Mouse (Mus musculus) limb, embryonic 13.5 days (tissue): ENCODE measurements around the gene Kif26b. TPM values are rescaled to one million over a fixed set of nuclear protein-coding genes. Genes with fewer than 3 reads are reported as not detected.

ENCODE experiments used
- ATAC-seq: fragments of 200-750 bp; cut with Nextera tagmentation; 2 replicates; pipeline ENCODE4 v1.8.0; 2017; ENCODE audit warnings: low read depth, moderate number of reproducible peaks, moderate TSS enrichment; ENCODE audit not compliant: low FRiP score
- H3K27ac ChIP-seq: fragments of 300-500 bp; sonication (generic); 2 replicates; pipeline ENCODE4 v1.5.1; 2015; ENCODE audit warnings: inconsistent platforms, mild to moderate bottlenecking, moderate library complexity
- H3K27me3 ChIP-seq: fragments of 300-500 bp; sonication (generic); 2 replicates; pipeline ENCODE4 v1.6.1; 2015; ENCODE audit warnings: mild to moderate bottlenecking, inconsistent platforms
- H3K36me3 ChIP-seq: fragments of 300-500 bp; sonication (generic); 2 replicates; pipeline ENCODE4 v1.6.1; 2015; ENCODE audit warnings: inconsistent platforms, mild to moderate bottlenecking, moderate library complexity
- H3K4me1 ChIP-seq: fragments of 300-500 bp; sonication (generic); 2 replicates; pipeline ENCODE4 v1.6.1; 2015; ENCODE audit warnings: inconsistent platforms
- H3K4me2 ChIP-seq: fragments of 300-500 bp; sonication (generic); replicated peaks from 2 replicates; pipeline ENCODE4 v1.6.1; 2015; ENCODE audit warnings: inconsistent platforms, mild to moderate bottlenecking, moderate library complexity
- H3K4me3 ChIP-seq: fragments of 300-500 bp; sonication (generic); 2 replicates; pipeline ENCODE4 v1.5.1; 2015; ENCODE audit warnings: moderate library complexity, mild to moderate bottlenecking, inconsistent platforms
- H3K9ac ChIP-seq: fragments of 300-500 bp; sonication (generic); 2 replicates; pipeline ENCODE4 v1.6.1; 2015; ENCODE audit warnings: mild to moderate bottlenecking, inconsistent platforms
- H3K9me3 ChIP-seq: fragments of 300-500 bp; sonication (generic); 2 replicates; pipeline ENCODE4 v1.6.1; 2016; ENCODE audit warnings: inconsistent platforms
- WGBS: fragments of 180-500 bp; shearing (Covaris S2); methylation state at CpG from one replicate; pipeline ENCODE4 v1.1.7; 2015; 5-methylcytosine and 5-hydroxymethylcytosine counted together
- polyA plus RNA-seq: library from polyadenylated mRNA; unstranded; fragments of >200 nt; fragmentation: Nextera tagmentation; extraction: Ambion mirVana; gene quantifications from 2 replicates; pipeline ENCODE4 v1.2.1, GENCODE M21; 2015

The Kif26b gene
- polyA plus RNA-seq, 1 experiment from 2014 or later: 13.3 TPM

DNA sequence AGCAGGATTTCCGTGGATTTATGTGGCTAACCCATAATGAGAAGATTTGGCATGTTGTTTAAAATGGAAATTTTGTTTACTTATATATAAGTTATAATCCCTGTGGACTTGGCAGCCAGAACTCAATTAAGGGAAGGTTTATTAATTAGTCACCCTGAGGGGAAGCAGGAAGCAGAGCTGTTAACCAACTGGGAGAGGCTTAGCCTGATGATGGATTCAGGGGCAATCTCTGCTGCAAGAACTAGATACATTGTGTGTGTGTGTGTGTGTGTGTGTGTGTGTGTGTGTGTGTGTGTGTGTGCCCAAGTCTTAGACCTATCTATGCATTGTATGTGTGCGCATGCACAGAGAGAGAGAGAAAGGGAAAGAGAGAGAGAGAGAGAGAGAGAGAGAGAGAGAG, 348.0 kb downstream of the Kif26b start:
- H3K36me3 ChIP-seq: peaks cover 34% of the 10 kb centered on the region
- 55% methylated on average over 2 of the region's 2 CpGs for WGBS
- H3K4me2 ChIP-seq: no peak overlapping the region

DNA sequence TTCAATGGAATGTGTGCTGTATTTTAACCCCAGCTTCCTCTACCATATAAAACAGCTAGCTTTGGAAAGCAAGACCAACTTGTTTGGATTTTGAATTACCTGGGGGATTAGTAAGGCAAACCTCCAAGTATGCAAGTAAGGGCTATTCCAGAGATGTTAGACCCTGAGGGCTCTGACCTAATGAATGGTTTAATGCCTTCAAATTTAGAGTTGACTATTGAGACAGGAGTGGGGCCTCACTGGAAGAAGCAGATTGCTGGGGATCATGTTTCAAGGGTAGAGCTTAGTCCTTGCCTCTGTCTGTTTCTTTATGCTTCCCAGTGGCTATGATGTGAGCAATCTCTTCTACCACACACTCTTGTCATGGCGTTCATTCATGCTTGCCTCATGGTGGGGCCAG, 349.8 kb downstream of the Kif26b start:
- ATAC-seq: peak; percentile 26; the same call in 1 of the 2 replicates
- Histone ChIP-seq H3K27me3 (no peaks in the 10 kb centered on the region; the same call in 1 of the 2 replicates), H3K9ac (no peak overlapping the region), H3K9me3 (no peaks in the 10 kb centered on the region), H3K4me2 (no peak overlapping the region), H3K27ac (no peak overlapping the region), H3K4me1 (peaks cover 26% of the 10 kb centered on the region), H3K36me3 (peaks cover 40% of the 10 kb centered on the region), H3K4me3 (no peak overlapping the region)
- WGBS: 19% methylated on average over 1 of the region's 1 CpGs

More for the DNA sequence above, 348.0 kb downstream of the Kif26b start:
- H3K4me3 ChIP-seq: no peak overlapping the region
- H3K4me1 ChIP-seq: peaks cover 36% of the 10 kb centered on the region
- no peak overlapping the region for H3K9ac ChIP-seq
- no peak overlapping the region for H3K27ac ChIP-seq
- no peaks in the 10 kb centered on the region; the same call in 1 of the 2 replicates for H3K27me3 ChIP-seq
- ATAC-seq: no peak
- no peaks in the 10 kb centered on the region for H3K9me3 ChIP-seq

DNA sequence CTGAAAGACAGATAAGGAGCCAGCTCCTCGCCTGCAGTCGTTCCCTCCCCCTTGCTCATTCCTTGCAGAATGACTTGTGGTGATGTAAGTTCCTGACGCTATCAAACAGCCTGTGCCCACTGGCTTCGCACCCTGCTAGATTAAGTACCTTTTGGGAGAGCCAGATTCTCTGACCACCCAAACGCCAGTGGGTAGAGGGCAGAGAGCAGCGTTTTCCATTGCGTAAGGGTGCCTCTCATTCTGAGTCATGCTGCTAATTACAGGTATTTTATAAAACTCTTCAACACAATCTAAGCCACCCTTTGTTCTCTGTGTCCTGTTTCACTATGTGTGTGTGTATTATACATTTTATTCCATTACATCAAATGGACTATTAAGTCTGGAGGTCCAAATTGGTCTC, 352.0 kb downstream of the Kif26b start:
- Histone ChIP-seq H3K4me2 (no peak overlapping the region), H3K9ac (no peak overlapping the region), H3K9me3 (no peaks in the 10 kb centered on the region), H3K27ac (no peak overlapping the region), H3K27me3 (no peaks in the 10 kb centered on the region; the same call in 1 of the 2 replicates), H3K36me3 (peaks cover 38% of the 10 kb centered on the region), H3K4me3 (no peak overlapping the region), H3K4me1 (peaks cover 15% of the 10 kb centered on the region)
- ATAC-seq: no peak
- WGBS: 81% methylated on average over 7 of the region's 7 CpGs

DNA sequence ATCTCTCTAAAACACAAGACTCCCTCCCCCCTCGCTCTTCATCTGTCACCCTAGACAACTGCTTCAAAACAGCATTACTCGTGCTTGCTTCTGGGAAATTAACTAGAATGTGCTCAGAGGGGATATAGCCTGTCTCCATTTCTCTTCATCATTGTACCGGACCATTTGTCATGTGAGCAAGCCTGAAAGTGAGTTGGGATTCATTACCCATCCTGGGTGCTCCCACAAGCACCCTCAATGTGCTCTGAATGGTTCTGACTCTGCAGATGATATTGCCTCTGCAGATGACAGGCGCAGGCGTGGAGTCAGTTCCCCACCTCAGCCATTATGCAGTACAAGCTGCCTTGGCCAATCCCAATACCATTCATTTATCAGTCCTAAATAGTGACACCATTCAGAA, 357.7 kb downstream of the Kif26b start:
- no peak overlapping the region for H3K27ac ChIP-seq
- no peak overlapping the region for H3K4me2 ChIP-seq
- no peaks in the 10 kb centered on the region for H3K9me3 ChIP-seq
- no peak for ATAC-seq
- H3K4me1 ChIP-seq: no peaks in the 10 kb centered on the region
- no peaks in the 10 kb centered on the region for H3K27me3 ChIP-seq
- no peak overlapping the region for H3K9ac ChIP-seq
- peaks cover 29% of the 10 kb centered on the region for H3K36me3 ChIP-seq
- 83% methylated on average over 5 of the region's 5 CpGs for WGBS
- no peak overlapping the region for H3K4me3 ChIP-seq

DNA sequence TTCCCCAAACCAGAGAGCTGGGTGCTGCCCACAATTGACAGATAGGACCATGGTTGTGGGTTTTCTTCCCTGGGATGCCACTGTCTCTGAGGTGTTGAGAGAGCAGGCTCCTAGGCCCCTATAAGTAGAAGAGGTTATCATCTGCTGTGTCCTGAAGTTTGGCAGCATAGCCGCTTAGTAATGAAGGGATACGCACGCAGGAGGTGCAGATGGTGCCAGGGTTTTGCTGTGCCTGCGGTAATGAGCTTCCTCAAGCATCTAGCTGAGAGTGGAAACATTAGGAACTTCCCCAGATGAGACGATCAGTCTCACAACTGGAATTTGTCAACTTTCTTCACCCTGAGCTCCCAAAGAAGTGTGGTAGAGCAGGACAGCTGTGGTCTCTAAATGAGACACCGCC, 363.5 kb downstream of the Kif26b start:
- peaks cover 9% of the 10 kb centered on the region for H3K36me3 ChIP-seq
- 93% methylated on average over 6 of the region's 6 CpGs for WGBS
- ATAC-seq: no peak
- H3K4me3 ChIP-seq: no peak overlapping the region
- no peak overlapping the region for H3K4me2 ChIP-seq
- no peaks in the 10 kb centered on the region for H3K27me3 ChIP-seq
- H3K4me1 ChIP-seq: 0 out of 2 replicates have a peak, but pooled peaks cover 4% of the 10 kb centered on the region
- no peak overlapping the region for H3K9ac ChIP-seq
- no peak overlapping the region for H3K27ac ChIP-seq
- no peaks in the 10 kb centered on the region for H3K9me3 ChIP-seq

DNA sequence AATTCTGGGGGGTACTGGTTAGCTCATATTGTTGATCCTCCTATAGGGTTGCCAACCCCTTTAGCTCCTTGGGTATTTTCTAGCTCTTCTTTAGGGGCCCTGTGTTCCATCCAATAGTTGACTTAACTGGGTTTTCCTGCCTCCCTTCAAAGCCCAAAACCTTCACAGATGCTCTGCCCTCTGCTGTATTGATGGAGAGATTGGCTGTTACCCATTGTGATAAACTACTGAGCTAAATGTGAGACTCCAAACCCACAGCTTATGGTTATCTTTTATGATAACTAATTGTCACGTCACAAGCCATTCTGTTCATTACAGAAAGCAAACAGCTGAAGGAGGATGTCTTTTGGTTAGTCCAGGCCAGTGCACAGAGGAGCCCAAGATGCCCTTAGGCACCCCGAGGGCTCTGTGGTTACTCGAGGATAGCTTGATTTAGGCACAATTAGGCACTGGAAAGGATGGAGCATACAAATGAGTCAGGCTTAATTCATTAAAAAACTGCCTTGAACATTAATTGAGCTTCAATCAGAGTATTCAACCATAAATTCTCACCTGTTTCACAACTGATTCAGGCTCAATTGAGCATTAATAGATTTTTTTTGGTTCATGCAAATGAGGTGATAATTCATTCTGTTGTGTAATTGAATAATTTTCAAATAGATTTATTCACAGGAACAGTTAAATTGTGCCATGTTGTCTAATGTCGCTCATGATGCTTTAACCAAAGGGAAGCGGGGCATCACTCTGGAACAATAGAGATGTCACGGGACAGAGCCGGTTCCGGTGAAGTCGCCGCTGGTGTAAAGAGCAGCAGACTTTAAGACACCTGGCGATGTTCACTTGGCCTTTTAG, 364.5 kb downstream of the Kif26b start:
- H3K36me3 ChIP-seq: peaks cover 15% of the 10 kb centered on the region
- no peak overlapping the region for H3K4me3 ChIP-seq
- no peak overlapping the region for H3K4me2 ChIP-seq
- WGBS: 88% methylated on average over 11 of the region's 11 CpGs
- ATAC-seq: no peak
- H3K9me3 ChIP-seq: no peaks in the 10 kb centered on the region
- no peak overlapping the region for H3K9ac ChIP-seq
- H3K4me1 ChIP-seq: 0 out of 2 replicates have a peak, but pooled peaks cover 4% of the 10 kb centered on the region
- no peak overlapping the region for H3K27ac ChIP-seq
- H3K27me3 ChIP-seq: no peaks in the 10 kb centered on the region

DNA sequence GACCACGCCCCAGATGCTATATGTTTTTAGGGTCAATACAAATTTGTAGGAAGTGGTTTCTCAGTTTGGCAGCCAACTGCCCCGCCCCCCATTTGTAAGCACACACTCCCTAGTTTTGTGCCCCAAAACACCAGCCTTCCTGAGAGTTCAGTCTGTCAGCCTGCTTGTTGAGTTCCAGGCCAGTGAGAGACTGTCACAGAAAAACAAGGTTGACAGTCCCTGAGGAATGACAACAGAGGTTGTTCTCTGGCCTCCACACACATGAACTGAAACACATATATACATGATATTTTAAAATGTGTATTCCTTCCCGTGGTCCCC, 365.1 kb downstream of the Kif26b start:
- no peak overlapping the region for H3K9ac ChIP-seq
- no peak overlapping the region for H3K27ac ChIP-seq
- no peaks in the 10 kb centered on the region for H3K9me3 ChIP-seq
- 0 out of 2 replicates have a peak, but pooled peaks cover 4% of the 10 kb centered on the region for H3K4me1 ChIP-seq
- H3K27me3 ChIP-seq: no peaks in the 10 kb centered on the region
- ATAC-seq: no peak
- H3K4me3 ChIP-seq: no peak overlapping the region
- WGBS: 90% methylated on average over 3 of the region's 3 CpGs
- H3K36me3 ChIP-seq: peaks cover 15% of the 10 kb centered on the region
- H3K4me2 ChIP-seq: no peak overlapping the region

DNA sequence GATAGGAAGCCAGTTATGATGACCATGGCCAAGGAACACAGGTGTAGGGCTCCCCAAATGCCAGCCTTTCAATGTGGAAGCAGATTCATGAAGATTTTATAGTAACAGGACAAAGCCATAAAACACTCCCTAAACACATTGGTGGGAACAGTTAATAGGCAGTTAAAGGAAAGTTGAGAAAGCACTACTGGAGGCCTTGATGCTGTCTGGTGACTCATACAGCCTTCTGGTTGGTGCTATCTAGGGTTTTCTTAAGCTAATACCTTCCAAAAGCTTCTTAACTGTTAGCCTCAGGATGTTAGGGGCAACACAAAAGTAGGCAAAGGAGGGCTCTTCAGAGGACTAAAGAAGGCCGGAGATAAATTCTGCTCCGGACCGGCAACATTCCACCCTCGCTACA, 366.7 kb downstream of the Kif26b start:
- H3K27me3 ChIP-seq: no peaks in the 10 kb centered on the region
- no peak overlapping the region for H3K9ac ChIP-seq
- no peak for ATAC-seq
- H3K4me1 ChIP-seq: 0 out of 2 replicates have a peak, but pooled peaks cover 4% of the 10 kb centered on the region
- peaks cover 13% of the 10 kb centered on the region for H3K36me3 ChIP-seq
- H3K27ac ChIP-seq: no peak overlapping the region
- 90% methylated on average over 4 of the region's 4 CpGs for WGBS
- H3K9me3 ChIP-seq: no peaks in the 10 kb centered on the region
- no peak overlapping the region for H3K4me3 ChIP-seq
- H3K4me2 ChIP-seq: no peak overlapping the region

DNA sequence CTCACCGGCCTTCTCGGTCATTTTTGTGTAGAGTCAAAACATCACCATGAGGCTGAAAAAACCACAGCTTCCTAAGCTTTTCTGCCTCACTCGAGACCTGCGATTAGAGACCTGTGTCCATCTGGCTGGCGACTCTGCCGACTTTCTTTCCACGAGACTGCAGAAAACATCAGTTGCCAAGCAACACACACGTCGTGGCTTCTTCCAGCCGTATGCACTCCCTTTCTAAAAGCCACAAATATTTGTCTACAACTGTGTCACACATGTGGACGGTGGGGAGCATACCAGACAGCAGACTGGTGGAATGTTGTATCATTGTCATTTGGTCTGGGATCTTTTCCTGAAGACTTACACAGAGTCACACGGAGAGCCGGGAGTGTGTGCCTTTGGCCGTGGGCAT, 382.0 kb downstream of the Kif26b start:
- WGBS: 45% methylated on average over 14 of the region's 14 CpGs

DNA sequence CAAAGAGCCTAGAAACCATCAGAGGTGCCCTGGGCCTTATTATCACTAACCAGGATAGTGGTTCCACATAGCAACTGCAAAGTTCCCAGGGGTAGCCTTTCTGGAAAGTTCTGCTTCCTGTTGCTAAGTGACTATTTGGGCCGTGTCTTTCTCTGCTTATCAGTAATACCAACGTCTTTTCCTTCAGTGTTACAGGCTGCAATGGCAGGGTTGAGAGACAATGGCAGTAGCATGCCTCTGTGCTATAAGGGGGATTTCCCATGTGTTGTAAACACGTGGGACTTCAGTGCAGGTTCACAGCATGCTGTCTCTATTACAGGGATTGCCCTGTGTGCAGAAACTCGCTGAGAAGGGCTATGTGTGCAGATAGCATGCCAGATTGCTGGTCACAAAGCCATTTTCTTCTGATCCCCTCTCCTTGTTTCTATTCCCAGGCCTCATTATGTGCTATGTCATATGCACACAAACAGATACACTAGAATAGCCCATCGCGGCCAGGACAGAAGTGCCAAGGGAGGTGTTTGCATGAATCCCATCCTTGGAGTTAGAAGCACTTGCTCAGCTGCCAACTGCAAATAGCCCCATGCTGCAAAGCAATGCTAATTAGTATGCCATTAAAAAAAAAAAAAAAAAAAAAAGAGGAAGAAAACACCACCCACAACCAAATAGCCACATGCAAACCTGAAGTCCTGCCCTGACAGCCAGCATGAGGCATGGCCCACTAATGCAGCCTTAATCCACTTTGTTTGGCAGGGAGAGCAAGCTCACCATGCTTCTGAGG, 384.2 kb downstream of the Kif26b start:
- no peak for ATAC-seq
- 62% methylated on average over 6 of the region's 6 CpGs for WGBS
- Histone ChIP-seq H3K4me1 (peaks cover 16% of the 10 kb centered on the region), H3K27me3 (0 out of 2 replicates have a peak, but pooled peaks cover 5% of the 10 kb centered on the region), H3K4me3 (no peak overlapping the region), H3K9ac (no peak overlapping the region), H3K9me3 (no peaks in the 10 kb centered on the region), H3K36me3 (peaks cover 45% of the 10 kb centered on the region), H3K4me2 (no peak overlapping the region), H3K27ac (no peak overlapping the region)

More for the DNA sequence above, 382.0 kb downstream of the Kif26b start:
- ATAC-seq: no peak
- Histone ChIP-seq H3K4me2 (no peak overlapping the region), H3K36me3 (peaks cover 23% of the 10 kb centered on the region), H3K27me3 (0 out of 2 replicates have a peak, but pooled peaks cover 5% of the 10 kb centered on the region), H3K9ac (no peak overlapping the region), H3K27ac (peak overlapping the region; percentile 15; the same call in 1 of the 2 replicates), H3K9me3 (no peaks in the 10 kb centered on the region), H3K4me1 (peaks cover 16% of the 10 kb centered on the region), H3K4me3 (no peak overlapping the region)

DNA sequence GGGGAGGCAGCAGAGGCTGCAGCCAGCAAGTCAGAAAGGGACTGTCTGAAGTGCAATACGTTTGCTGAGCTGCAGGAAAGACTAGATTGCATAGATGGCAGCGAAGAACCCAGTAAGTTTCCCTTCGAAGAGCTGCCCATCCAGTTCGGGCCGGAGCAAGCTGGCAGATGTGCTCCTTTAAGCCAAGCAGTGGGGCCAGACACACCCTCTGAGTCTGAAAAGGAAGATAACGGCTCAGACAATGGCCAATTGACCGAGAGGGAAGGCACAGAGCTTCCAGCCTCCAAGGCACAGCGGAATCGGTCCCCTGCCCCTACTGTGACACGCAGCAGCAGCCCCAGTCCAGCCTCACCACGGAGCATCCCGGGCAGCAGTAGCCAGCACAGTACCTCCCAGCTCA, 386.1 kb downstream of the Kif26b start:
- no peak for ATAC-seq
- Histone ChIP-seq H3K27ac (no peak overlapping the region), H3K4me2 (no peak overlapping the region), H3K36me3 (peaks cover 62% of the 10 kb centered on the region), H3K27me3 (0 out of 2 replicates have a peak, but pooled peaks cover 5% of the 10 kb centered on the region), H3K4me3 (no peak overlapping the region), H3K9ac (no peak overlapping the region), H3K4me1 (peaks cover 13% of the 10 kb centered on the region), H3K9me3 (no peaks in the 10 kb centered on the region)
- WGBS: 87% methylated on average over 12 of the region's 12 CpGs
